Mouse (Mus musculus): ENCODE results near the gene Zan. TPM values are rescaled to one million over a fixed set of nuclear protein-coding genes. Genes with fewer than 3 reads are reported as not detected.
A peak's percentile ranks its signal among the peaks of the same experiment; 100 is the strongest.

The Zan gene
- 0.04 and 0.08 TPM in 2 replicates for polyA plus RNA-seq (2015; fragmentation: Nextera tagmentation; extraction: Ambion mirVana)

DNA sequence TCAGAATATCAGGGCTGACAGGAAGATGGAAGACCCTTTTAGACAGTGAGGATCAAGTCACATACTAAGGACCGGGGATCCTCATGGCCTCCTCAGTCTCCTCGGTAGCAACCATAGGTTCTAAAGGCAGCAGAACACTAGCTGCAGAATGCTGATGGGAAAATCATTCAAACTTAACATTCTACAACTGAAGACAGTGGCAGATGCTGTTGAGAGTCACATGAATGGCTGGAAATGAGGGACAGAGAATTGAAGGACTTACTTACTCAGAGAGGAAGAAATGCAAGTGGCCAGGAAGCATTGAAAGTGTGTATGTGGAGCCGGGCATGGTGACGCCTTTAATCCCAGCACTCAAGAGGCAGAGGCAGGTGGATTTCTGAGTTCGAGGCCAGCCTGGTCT is at the start of gene Zan:
Gene Zan, minus strand, starts transcription at position 101 of the 400 bp plus-strand sequence.
- Histone ChIP-seq H3K27ac (replicated peaks) (no peak within 1 kb of the TSS), H3K9me3 (no peaks in the 10 kb centered on the region), H3K9ac (no peak within 1 kb of the TSS), H3K4me2 (no peak within 1 kb of the TSS), H3K27me3 (replicated peaks) (0 out of 2 replicates have a peak, but pooled peaks cover 4% of the 10 kb centered on the region), H3K4me3 (no peak within 1 kb of the TSS), H3K36me3 (no peaks in the 10 kb centered on the region), H3K4me1 (0 out of 2 replicates have a peak, but pooled peaks cover 6% of the 10 kb centered on the region)
- 66% methylated on average over 5 of the region's 5 CpGs for WGBS
- ATAC-seq (ENCODE audit: extremely low read depth, insufficient number of reproducible peaks, low FRiP score, low TSS enrichment): no peak

DNA sequence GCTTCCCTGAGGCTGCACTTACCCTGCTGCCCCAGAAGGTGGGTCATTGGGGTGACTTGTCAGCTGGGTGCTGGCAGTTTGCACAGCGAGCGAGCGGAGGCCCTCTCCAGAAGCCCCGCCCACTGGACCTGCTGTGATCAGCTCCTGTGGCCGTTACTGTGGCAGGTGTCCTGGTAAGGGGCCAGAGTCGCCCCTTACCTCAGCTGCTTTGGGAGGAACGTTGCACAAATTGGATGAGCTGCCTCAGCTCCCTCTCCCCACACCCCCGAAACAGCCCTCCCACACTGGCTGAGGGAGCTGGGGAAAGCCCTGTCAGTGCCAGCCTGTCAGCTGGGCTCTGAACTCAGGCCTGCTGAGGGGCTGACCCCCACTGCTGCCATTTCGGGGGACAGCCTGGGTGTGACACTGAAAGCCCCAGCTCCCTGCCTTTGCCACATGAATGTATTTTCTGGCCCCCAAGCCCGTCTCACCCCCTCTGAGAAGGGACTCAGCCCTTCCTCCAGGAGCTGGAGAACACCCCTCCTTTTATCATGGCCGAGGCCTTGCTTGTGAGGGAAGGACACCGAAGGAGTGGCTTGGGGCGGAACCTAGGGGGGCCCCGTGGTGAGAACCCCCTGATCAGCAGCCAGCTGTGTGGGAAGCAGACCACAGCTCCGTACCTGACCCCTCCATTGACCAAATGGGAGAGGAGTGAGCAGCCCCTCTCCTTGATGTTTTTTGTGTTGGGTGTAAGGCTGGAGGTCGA is 49.5 kb upstream of the Zan start:
- no peak for ATAC-seq (ENCODE audit: extremely low read depth, insufficient number of reproducible peaks, low FRiP score, low TSS enrichment)
- H3K36me3 ChIP-seq: peaks cover 91% of the 10 kb centered on the region
- H3K4me1 ChIP-seq: peaks cover 42% of the 10 kb centered on the region
- no peaks in the 10 kb centered on the region for H3K9me3 ChIP-seq
- no peak overlapping the region for H3K4me3 ChIP-seq
- no peak overlapping the region for H3K4me2 ChIP-seq
- peak overlapping the region; percentile 53 for H3K27ac ChIP-seq (replicated peaks)
- no peaks in the 10 kb centered on the region for H3K27me3 ChIP-seq (replicated peaks)
- H3K9ac ChIP-seq: peak overlapping the region; percentile 30
- 52% methylated on average over 16 of the region's 16 CpGs for WGBS

DNA sequence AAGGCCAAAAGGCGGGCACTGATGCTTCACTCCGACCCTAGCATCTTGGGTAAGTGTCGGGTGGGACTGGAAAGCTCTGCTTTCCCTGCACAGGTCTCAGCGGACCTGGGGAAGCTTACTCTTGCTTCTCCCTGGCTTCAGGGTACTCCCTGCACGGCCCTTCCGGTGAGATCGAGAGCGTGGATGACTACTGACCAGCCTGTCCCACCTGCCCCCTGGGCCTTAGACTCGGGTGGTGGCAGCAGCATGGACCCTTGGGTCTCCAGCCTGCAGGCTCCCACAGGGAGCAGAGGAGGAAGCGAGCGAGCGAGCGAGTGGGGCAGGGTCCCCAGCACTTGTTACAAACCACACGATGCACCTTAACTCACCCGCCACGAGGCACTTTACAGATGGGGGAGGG is 48.6 kb upstream of the Zan start:
- Histone ChIP-seq H3K36me3 (peaks cover 100% of the 10 kb centered on the region), H3K9me3 (no peaks in the 10 kb centered on the region), H3K4me3 (no peak overlapping the region), H3K27ac (replicated peaks) (no peak overlapping the region), H3K4me2 (no peak overlapping the region), H3K27me3 (replicated peaks) (no peaks in the 10 kb centered on the region), H3K4me1 (peaks cover 37% of the 10 kb centered on the region), H3K9ac (no peak overlapping the region)
- WGBS: 74% methylated on average over 16 of the region's 16 CpGs
- no peak for ATAC-seq (ENCODE audit: extremely low read depth, insufficient number of reproducible peaks, low FRiP score, low TSS enrichment)

DNA sequence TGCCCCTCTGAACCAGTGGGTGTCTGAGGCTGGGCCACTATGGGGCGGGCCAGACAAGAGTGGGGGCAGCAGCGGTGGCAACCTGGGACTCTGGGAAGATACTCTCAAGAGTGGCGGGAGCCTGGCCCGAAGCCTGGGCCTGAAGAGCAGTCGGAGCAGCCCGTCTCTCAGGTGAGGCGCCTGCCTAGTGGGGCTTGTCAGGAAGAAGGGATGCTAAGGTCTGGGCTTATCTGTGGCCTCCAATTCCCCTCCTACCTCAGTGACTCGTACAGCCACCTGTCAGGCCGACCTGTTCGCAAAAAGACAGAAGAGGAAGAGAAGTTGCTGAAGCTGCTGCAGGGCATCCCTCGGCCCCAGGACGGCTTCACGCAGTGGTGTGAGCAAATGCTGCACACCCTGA is 47.8 kb upstream of the Zan start:
- Histone ChIP-seq H3K4me3 (no peak overlapping the region), H3K27me3 (replicated peaks) (no peaks in the 10 kb centered on the region), H3K27ac (replicated peaks) (no peak overlapping the region), H3K4me1 (peaks cover 29% of the 10 kb centered on the region), H3K4me2 (no peak overlapping the region), H3K9me3 (no peaks in the 10 kb centered on the region), H3K36me3 (peaks cover 100% of the 10 kb centered on the region), H3K9ac (no peak overlapping the region)
- ATAC-seq (ENCODE audit: extremely low read depth, insufficient number of reproducible peaks, low FRiP score, low TSS enrichment): no peak
- 82% methylated on average over 13 of the region's 13 CpGs for WGBS

DNA sequence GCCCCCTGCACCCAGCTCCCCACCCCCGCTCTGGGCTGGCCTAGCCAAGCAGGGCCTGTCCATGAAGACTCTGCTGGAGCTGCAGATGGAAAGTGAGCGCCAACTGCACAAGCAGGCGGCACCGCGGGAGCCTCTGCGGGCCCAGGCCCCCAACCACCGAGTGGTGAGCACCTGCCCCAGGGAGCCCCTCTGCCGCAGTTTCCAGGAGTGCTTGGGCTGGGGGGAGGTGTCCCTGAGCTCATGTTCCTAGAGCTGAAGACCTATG is 47.3 kb upstream of the Zan start:
- H3K27ac ChIP-seq (replicated peaks): no peak overlapping the region
- no peak overlapping the region for H3K9ac ChIP-seq
- no peak overlapping the region for H3K4me3 ChIP-seq
- H3K4me2 ChIP-seq: no peak overlapping the region
- no peaks in the 10 kb centered on the region for H3K27me3 ChIP-seq (replicated peaks)
- ATAC-seq (ENCODE audit: extremely low read depth, insufficient number of reproducible peaks, low FRiP score, low TSS enrichment): no peak
- H3K4me1 ChIP-seq: peaks cover 24% of the 10 kb centered on the region
- H3K36me3 ChIP-seq: peaks cover 100% of the 10 kb centered on the region
- 80% methylated on average over 8 of the region's 8 CpGs for WGBS
- no peaks in the 10 kb centered on the region for H3K9me3 ChIP-seq

DNA sequence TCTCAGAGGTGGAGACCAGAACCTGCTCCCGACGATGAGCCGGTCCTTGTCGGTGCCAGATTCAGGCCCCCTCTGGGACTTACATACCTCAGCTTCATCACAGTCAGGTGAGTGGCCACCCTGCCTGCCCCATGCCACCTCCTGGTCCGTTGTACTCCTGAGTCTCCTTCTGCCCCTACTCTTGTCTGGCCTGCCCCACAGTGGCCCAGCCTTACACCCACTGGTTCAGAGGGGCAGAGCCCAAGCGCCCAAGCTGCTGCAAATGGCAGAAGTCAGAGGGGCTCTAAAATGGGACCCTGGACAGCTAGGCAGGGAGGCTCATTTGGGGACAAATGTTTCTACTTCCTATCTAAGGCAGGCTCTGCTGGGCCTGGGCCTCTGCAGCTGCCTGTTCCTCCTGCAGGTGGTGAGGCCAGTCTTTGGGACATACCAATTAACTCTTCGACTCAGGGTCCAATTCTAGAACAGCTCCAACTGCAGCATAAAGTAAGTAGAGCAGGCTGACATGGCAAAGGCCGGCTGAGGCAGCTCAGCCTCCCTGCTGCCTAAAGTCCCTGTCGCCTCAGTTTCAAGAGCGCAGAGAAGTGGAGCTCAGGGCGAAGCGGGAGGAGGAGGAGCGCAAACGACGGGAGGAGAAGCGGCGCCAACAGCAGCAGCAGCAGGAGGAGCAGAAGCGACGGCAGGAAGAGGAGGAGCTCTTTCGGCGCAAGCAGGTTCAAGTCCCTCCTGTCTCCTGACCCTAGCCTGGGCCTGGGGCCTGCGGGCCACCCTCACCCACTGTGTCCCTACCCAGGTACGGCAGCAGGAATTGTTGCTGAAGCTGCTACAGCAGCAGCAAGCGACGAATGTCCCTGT is 46.8 kb upstream of the Zan start:
- no peak for ATAC-seq (ENCODE audit: extremely low read depth, insufficient number of reproducible peaks, low FRiP score, low TSS enrichment)
- Histone ChIP-seq H3K27ac (replicated peaks) (no peak overlapping the region), H3K36me3 (peaks cover 100% of the 10 kb centered on the region), H3K4me3 (no peak overlapping the region), H3K4me2 (no peak overlapping the region), H3K4me1 (peaks cover 20% of the 10 kb centered on the region), H3K27me3 (replicated peaks) (no peaks in the 10 kb centered on the region), H3K9ac (no peak overlapping the region), H3K9me3 (no peaks in the 10 kb centered on the region)
- 84% methylated on average over 25 of the region's 25 CpGs for WGBS

DNA sequence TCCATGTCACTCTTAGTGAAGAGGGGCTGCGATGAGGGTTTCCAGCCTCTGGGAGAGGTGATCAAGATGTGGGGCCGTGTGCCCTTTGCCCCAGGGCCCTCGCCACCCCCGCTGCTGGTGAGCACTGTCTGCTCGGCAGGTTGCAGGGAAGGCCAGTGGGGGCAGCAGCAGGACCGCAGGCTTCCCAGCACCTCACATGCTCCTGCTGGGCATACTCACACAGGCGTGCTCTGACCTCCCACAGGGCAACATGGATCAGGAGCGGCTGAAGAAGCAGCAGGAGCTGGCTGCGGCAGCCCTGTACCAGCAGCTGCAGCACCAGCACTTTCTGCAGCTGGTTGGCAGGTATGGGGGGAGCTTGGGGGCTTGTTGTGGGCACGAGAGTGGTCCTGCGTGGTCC is 45.8 kb upstream of the Zan start:
- Histone ChIP-seq H3K4me1 (peaks cover 14% of the 10 kb centered on the region), H3K36me3 (peaks cover 98% of the 10 kb centered on the region), H3K4me2 (no peak overlapping the region), H3K4me3 (no peak overlapping the region), H3K9ac (no peak overlapping the region), H3K27ac (replicated peaks) (no peak overlapping the region), H3K9me3 (no peaks in the 10 kb centered on the region), H3K27me3 (replicated peaks) (no peaks in the 10 kb centered on the region)
- WGBS: 77% methylated on average over 11 of the region's 11 CpGs
- no peak for ATAC-seq (ENCODE audit: extremely low read depth, insufficient number of reproducible peaks, low FRiP score, low TSS enrichment)

DNA sequence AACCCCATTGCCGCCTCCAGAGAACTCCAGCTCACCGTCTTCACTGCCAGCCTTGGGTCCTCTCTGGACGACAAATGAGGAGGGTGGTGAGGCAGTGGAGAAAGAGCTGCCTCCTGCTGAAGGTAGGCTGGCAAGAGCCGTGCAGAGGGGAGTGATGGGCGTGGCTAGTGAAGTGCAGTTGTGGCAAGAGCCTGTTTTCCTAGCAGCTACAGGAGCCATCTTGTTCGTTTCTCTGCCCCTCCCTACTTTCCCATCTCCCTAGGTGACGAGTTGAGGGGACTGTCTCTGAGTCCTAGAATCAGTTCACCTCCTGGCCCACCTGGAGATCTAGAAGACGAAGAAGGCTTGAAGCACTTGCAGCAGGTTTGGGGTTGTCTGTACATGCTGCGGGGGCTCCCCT is 45.0 kb upstream of the Zan start:
- Histone ChIP-seq H3K4me3 (no peak overlapping the region), H3K27ac (replicated peaks) (no peak overlapping the region), H3K36me3 (peaks cover 95% of the 10 kb centered on the region), H3K4me2 (no peak overlapping the region), H3K9me3 (no peaks in the 10 kb centered on the region), H3K27me3 (replicated peaks) (no peaks in the 10 kb centered on the region), H3K4me1 (peaks cover 8% of the 10 kb centered on the region), H3K9ac (no peak overlapping the region)
- 80% methylated on average over 9 of the region's 9 CpGs for WGBS
- no peak for ATAC-seq (ENCODE audit: extremely low read depth, insufficient number of reproducible peaks, low FRiP score, low TSS enrichment)

DNA sequence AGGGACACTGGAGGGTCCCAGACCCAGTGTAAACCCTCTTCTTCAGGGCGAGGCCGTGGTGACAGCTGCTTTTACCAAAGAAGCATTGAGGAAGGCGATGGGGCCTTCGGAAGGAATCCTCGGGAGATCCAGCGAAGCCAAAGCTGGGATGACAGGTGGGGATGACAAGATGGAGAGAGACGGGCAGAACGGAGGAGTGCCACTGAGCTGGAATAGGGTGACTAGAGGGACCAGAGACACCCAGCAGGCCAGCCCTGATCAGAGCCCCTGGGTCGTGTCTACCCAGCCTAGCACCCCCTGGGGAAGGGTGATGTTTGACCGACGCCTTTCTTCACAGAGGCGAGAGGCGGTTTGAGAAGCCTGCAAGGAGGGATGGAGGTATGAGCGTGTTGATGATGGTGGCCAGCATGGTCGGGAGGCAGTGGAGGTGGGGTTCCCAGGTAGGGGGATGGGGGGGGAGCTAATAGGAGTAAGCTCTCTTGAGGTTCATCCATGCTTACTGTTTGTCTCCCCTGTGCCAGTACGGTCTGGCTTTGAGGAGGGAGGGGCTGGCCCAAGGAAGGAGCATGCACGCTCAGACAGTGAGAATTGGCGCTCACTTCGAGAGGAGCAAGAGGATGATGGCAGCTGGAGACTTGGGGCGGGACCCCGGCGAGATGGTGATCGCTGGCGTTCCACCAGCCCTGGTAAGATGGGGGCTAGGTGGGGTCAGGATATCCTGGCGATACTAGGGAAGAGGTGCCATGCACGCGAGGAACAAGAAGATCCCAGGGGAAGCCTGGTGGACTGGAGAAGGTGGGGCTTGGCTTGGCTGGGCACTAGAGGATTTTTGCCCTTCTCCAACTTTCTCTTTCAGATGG is 43.1 kb upstream of the Zan start:
- Histone ChIP-seq H3K4me1 (peaks cover 3% of the 10 kb centered on the region), H3K9ac (no peak overlapping the region)
- ATAC-seq (ENCODE audit: extremely low read depth, insufficient number of reproducible peaks, low FRiP score, low TSS enrichment): no peak

DNA sequence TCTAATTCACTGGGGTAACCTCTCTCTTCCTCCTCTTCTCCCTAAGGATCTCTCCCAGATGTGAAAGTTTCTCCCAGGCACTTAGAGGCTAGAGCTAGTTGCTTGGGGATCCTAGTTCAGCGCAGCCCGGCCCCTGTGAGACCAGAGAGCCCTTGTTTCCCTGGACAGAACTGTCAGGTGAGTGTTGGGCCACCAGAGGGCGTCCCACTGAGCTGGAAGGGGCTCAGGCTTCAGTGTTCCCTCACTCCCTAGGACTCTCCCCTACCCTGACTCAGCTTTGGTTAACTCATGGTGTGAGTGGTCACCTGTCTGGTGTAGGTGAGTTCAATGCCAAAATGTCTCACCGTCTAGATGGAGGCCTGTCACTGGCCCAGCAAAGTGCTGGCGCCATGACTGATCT is 41.6 kb upstream of the Zan start, which contains the start of gene Gigyf1:
Gene Gigyf1, plus strand, starts transcription at position 113 of the 400 bp plus-strand sequence.
- H3K36me3 ChIP-seq: peaks cover 69% of the 10 kb centered on the region
- WGBS: 73% methylated on average over 5 of the region's 5 CpGs
- H3K27ac ChIP-seq (replicated peaks): no peak within 1 kb of the TSS
- H3K4me1 ChIP-seq: peaks cover 18% of the 10 kb centered on the region
- no peaks in the 10 kb centered on the region for H3K27me3 ChIP-seq (replicated peaks)
- H3K4me2 ChIP-seq: no peak within 1 kb of the TSS
- H3K9me3 ChIP-seq: no peaks in the 10 kb centered on the region
- H3K4me3 ChIP-seq: no peak within 1 kb of the TSS
- ATAC-seq (ENCODE audit: extremely low read depth, insufficient number of reproducible peaks, low FRiP score, low TSS enrichment): no peak
- H3K9ac ChIP-seq: no peak within 1 kb of the TSS

More for the DNA sequence above, 43.1 kb upstream of the Zan start:
- 90% methylated on average over 27 of the region's 27 CpGs for WGBS
- Histone ChIP-seq H3K4me2 (no peak overlapping the region), H3K27me3 (replicated peaks) (no peaks in the 10 kb centered on the region), H3K9me3 (no peaks in the 10 kb centered on the region), H3K27ac (replicated peaks) (no peak overlapping the region), H3K36me3 (peaks cover 76% of the 10 kb centered on the region), H3K4me3 (no peak overlapping the region)

DNA sequence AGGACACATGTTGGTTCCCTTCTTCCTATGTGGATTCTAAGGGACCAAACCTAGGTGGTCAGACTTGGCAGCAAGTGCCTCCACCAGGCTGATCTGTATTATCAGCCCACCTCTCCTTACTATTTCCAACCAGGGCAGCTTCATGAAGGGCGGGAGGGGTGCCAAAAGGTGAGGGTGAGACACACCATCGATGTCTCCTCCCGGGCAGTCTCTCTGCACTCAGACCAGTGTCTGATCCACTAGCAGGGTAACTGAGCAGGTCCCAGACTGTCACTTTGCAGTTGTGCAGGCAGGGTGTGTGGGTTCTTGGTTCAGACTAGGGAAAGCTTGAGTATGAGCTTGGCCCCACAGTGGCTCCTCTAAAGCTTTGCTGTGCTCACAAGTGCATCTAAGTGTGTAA is 37.9 kb upstream of the Zan start:
- peak overlapping the region; percentile 37; the same call in 1 of the 2 replicates for H3K9ac ChIP-seq
- ATAC-seq (ENCODE audit: extremely low read depth, insufficient number of reproducible peaks, low FRiP score, low TSS enrichment): no peak

More for the DNA sequence above, 37.9 kb upstream of the Zan start:
- peaks cover 43% of the 10 kb centered on the region for H3K4me1 ChIP-seq
- H3K4me3 ChIP-seq: no peak overlapping the region
- H3K9me3 ChIP-seq: no peaks in the 10 kb centered on the region
- 75% methylated on average over 3 of the region's 3 CpGs for WGBS
- no peak overlapping the region for H3K4me2 ChIP-seq
- no peak overlapping the region for H3K27ac ChIP-seq (replicated peaks)
- peaks cover 37% of the 10 kb centered on the region for H3K36me3 ChIP-seq
- no peaks in the 10 kb centered on the region for H3K27me3 ChIP-seq (replicated peaks)
